Mouse (Mus musculus): Measurements from ENCODE around the gene Phactr1.

GRCm38 (mm10) chr13:42952037-42952721 lies 271.8 kb downstream of the Phactr1 start:
- no peak for TF ChIP-seq CTCF (IDR thresholded peaks at IDR 0.05; ENCODE audit: borderline replicate concordance, insufficient read depth, low read depth, low read length)
- no peak for TF ChIP-seq POLR2A (IDR thresholded peaks at IDR 0.05; ENCODE audit: borderline replicate concordance, insufficient read depth, low read length)

All from cerebellum, adult 2 months (tissue).